In genomic region chr6:125878671-125879070, GRCm38 (mm10) we compare ENCODE assay signal across 16 mouse cellular contexts.
"Had no signal": no experiment of that assay in that cellular context is flagged by ENCODE, and none has a peak within 500 bp of the region (broad histone marks: within the 10 kb centered on the region; RNA-seq: fewer than 3 reads in every experiment).

No protein-coding gene starts in this region.

- H3K4me3 ChIP-seq: neural tube, embryonic 12.5 days; neural tube, embryonic 13.5 days; stomach, embryonic 15.5 days had no signal

- H3K27me3 ChIP-seq: neural tube, embryonic 12.5 days; neural tube, embryonic 13.5 days; stomach, embryonic 15.5 days had no signal

- H3K9ac ChIP-seq: neural tube, embryonic 12.5 days; neural tube, embryonic 13.5 days; stomach, embryonic 15.5 days had no signal

- DNase-seq: retina, postnatal 1 day; right cerebral cortex, adult 18-20 months; right cerebral cortex, postnatal 14 days; right cerebral cortex, postnatal 25 days; right cerebral cortex, postnatal 4 days; spleen, adult 18-20 months; thymus, adult 18-20 months; thymus, adult 2 months; thymus, postnatal 14 days; thymus, postnatal 25 days; thymus, postnatal 36 days; thymus, postnatal 4 days had no signal

- H3K27ac ChIP-seq: neural tube, embryonic 12.5 days; neural tube, embryonic 13.5 days; stomach, embryonic 15.5 days; stomach, postnatal 0 days had no signal

- H3K9me3 ChIP-seq: neural tube, embryonic 12.5 days; neural tube, embryonic 13.5 days; stomach, embryonic 15.5 days had no signal

- H3K4me2 ChIP-seq: neural tube, embryonic 12.5 days; neural tube, embryonic 13.5 days; stomach, embryonic 15.5 days had no signal

- H3K4me1 ChIP-seq: neural tube, embryonic 12.5 days; neural tube, embryonic 13.5 days; stomach, embryonic 15.5 days had no signal

- H3K36me3 ChIP-seq: neural tube, embryonic 12.5 days; neural tube, embryonic 13.5 days; stomach, embryonic 15.5 days had no signal
